Mouse (Mus musculus): Measurements from ENCODE around the gene Sult6b1. TPM values are rescaled to one million over a fixed set of nuclear protein-coding genes. Genes with fewer than 3 reads are reported as not detected.

Sult6b1 gene
- 0.07 and 0.08 TPM in 2 replicates for polyA plus RNA-seq (2015; fragmentation: Nextera tagmentation; extraction: Ambion mirVana)

- Histone ChIP-seq H3K4me3 (ENCODE audit: low read depth, low read length) (no peak within 1 kb of the TSS), H3K27me3 (ENCODE audit: insufficient read depth, low read length) (no peaks in the 10 kb centered on the region), H3K4me2 (ENCODE audit: low read depth, low read length) (no peak within 1 kb of the TSS), H3K9ac (replicated peaks) (no peak within 1 kb of the TSS), H3K9me3 (ENCODE audit: low read length) (no peaks in the 10 kb centered on the region), H3K4me1 (ENCODE audit: insufficient read depth) (no peaks in the 10 kb centered on the region), H3K27ac (ENCODE audit: low read depth) (no peak within 1 kb of the TSS), H3K36me3 (replicated peaks; ENCODE audit: insufficient read depth, low read length) (no peaks in the 10 kb centered on the region)
- no peak for TF ChIP-seq EP300 (IDR thresholded peaks at IDR 0.05; ENCODE audit: low read depth)
- TF ChIP-seq CTCF (IDR thresholded peaks at IDR 0.05; ENCODE audit: low read depth): no peak
- ATAC-seq: no peak
- no peak for DNase-seq
- 77% methylated on average over 5 of the region's 5 CpGs for WGBS (ENCODE audit: insufficient replicate concordance)
Measured at GRCm38 (mm10) chr17:78906892-78907291, at the start of gene Sult6b1. Gene Sult6b1 (minus strand): TSS chr17:78906992.

GRCm38 (mm10) chr17:78953240-78953639 is 46.4 kb upstream of the Sult6b1 start:
- Histone ChIP-seq H3K4me1 (ENCODE audit: insufficient read depth) (no peaks in the 10 kb centered on the region), H3K4me2 (ENCODE audit: low read depth, low read length) (no peak overlapping the region), H3K36me3 (replicated peaks; ENCODE audit: insufficient read depth, low read length) (peaks cover 69% of the 10 kb centered on the region), H3K4me3 (ENCODE audit: low read depth, low read length) (no peak overlapping the region), H3K27ac (ENCODE audit: low read depth) (no peak overlapping the region), H3K27me3 (ENCODE audit: insufficient read depth, low read length) (no peaks in the 10 kb centered on the region), H3K9ac (replicated peaks) (no peak overlapping the region), H3K9me3 (ENCODE audit: low read length) (no peaks in the 10 kb centered on the region)
- 70% methylated on average over 8 of the region's 8 CpGs for WGBS (ENCODE audit: insufficient replicate concordance)
- DNase-seq (no peak), ATAC-seq (no peak)
- TF ChIP-seq EP300 (IDR thresholded peaks at IDR 0.05; ENCODE audit: low read depth) (no peak), CTCF (IDR thresholded peaks at IDR 0.05; ENCODE audit: low read depth) (no peak)

- no peaks in the 10 kb centered on the region for H3K9me3 ChIP-seq (ENCODE audit: low read length)
- WGBS (ENCODE audit: insufficient replicate concordance): 83% methylated on average over 5 of the region's 5 CpGs
- peaks cover 62% of the 10 kb centered on the region for H3K36me3 ChIP-seq (replicated peaks; ENCODE audit: insufficient read depth, low read length)
- H3K4me3 ChIP-seq (ENCODE audit: low read depth, low read length): no peak overlapping the region
- no peaks in the 10 kb centered on the region for H3K27me3 ChIP-seq (ENCODE audit: insufficient read depth, low read length)
- TF ChIP-seq EP300 (IDR thresholded peaks at IDR 0.05; ENCODE audit: low read depth): no peak
- TF ChIP-seq CTCF (IDR thresholded peaks at IDR 0.05; ENCODE audit: low read depth): no peak
- no peak overlapping the region for H3K4me2 ChIP-seq (ENCODE audit: low read depth, low read length)
- H3K27ac ChIP-seq (ENCODE audit: low read depth): no peak overlapping the region
- DNase-seq (no peak), ATAC-seq (no peak)
- H3K4me1 ChIP-seq (ENCODE audit: insufficient read depth): no peaks in the 10 kb centered on the region
- no peak overlapping the region for H3K9ac ChIP-seq (replicated peaks)
Measured at GRCm38 (mm10) chr17:78952070-78952469, 45.3 kb upstream of the Sult6b1 start.

- Histone ChIP-seq H3K9ac (replicated peaks) (no peak overlapping the region), H3K27me3 (ENCODE audit: insufficient read depth, low read length) (no peaks in the 10 kb centered on the region), H3K4me2 (ENCODE audit: low read depth, low read length) (no peak overlapping the region), H3K27ac (ENCODE audit: low read depth) (no peak overlapping the region), H3K9me3 (ENCODE audit: low read length) (no peaks in the 10 kb centered on the region), H3K4me3 (ENCODE audit: low read depth, low read length) (no peak overlapping the region), H3K36me3 (replicated peaks; ENCODE audit: insufficient read depth, low read length) (peaks cover 61% of the 10 kb centered on the region), H3K4me1 (ENCODE audit: insufficient read depth) (no peaks in the 10 kb centered on the region)
- no peak for ATAC-seq
- DNase-seq: no peak
- TF ChIP-seq EP300 (IDR thresholded peaks at IDR 0.05; ENCODE audit: low read depth): no peak
- no peak for TF ChIP-seq CTCF (IDR thresholded peaks at IDR 0.05; ENCODE audit: low read depth)
- 65% methylated on average over 5 of the region's 5 CpGs for WGBS (ENCODE audit: insufficient replicate concordance)
Measured at GRCm38 (mm10) chr17:78951225-78951624, 44.4 kb upstream of the Sult6b1 start.

GRCm38 (mm10) chr17:78942579-78942978 is 35.8 kb upstream of the Sult6b1 start:
- ATAC-seq: no peak
- TF ChIP-seq CTCF (IDR thresholded peaks at IDR 0.05; ENCODE audit: low read depth): no peak
- TF ChIP-seq EP300 (IDR thresholded peaks at IDR 0.05; ENCODE audit: low read depth): no peak
- H3K27ac ChIP-seq (ENCODE audit: low read depth): no peak overlapping the region
- H3K9me3 ChIP-seq (ENCODE audit: low read length): no peaks in the 10 kb centered on the region
- no peak overlapping the region for H3K4me3 ChIP-seq (ENCODE audit: low read depth, low read length)
- H3K4me1 ChIP-seq (ENCODE audit: insufficient read depth): peaks cover 3% of the 10 kb centered on the region
- H3K27me3 ChIP-seq (ENCODE audit: insufficient read depth, low read length): no peaks in the 10 kb centered on the region
- H3K9ac ChIP-seq (replicated peaks): no peak overlapping the region
- H3K4me2 ChIP-seq (ENCODE audit: low read depth, low read length): no peak overlapping the region
- 78% methylated on average over 11 of the region's 11 CpGs for WGBS (ENCODE audit: insufficient replicate concordance)
- no peak for DNase-seq
- peaks cover 22% of the 10 kb centered on the region for H3K36me3 ChIP-seq (replicated peaks; ENCODE audit: insufficient read depth, low read length)

GRCm38 (mm10) chr17:78938927-78939326 is 32.1 kb upstream of the Sult6b1 start:
- peaks cover 29% of the 10 kb centered on the region for H3K36me3 ChIP-seq (replicated peaks; ENCODE audit: insufficient read depth, low read length)
- 59% methylated on average over 4 of the region's 4 CpGs for WGBS (ENCODE audit: insufficient replicate concordance)
- no peak overlapping the region for H3K4me3 ChIP-seq (ENCODE audit: low read depth, low read length)
- peaks cover 14% of the 10 kb centered on the region for H3K4me1 ChIP-seq (ENCODE audit: insufficient read depth)
- TF ChIP-seq CTCF (IDR thresholded peaks at IDR 0.05; ENCODE audit: low read depth) (no peak), EP300 (IDR thresholded peaks at IDR 0.05; ENCODE audit: low read depth) (no peak)
- H3K27me3 ChIP-seq (ENCODE audit: insufficient read depth, low read length): no peaks in the 10 kb centered on the region
- ATAC-seq: no peak
- no peak for DNase-seq
- no peak overlapping the region for H3K9ac ChIP-seq (replicated peaks)
- no peaks in the 10 kb centered on the region for H3K9me3 ChIP-seq (ENCODE audit: low read length)
- no peak overlapping the region for H3K27ac ChIP-seq (ENCODE audit: low read depth)
- no peak overlapping the region for H3K4me2 ChIP-seq (ENCODE audit: low read depth, low read length)

Measured in liver, postnatal 0 days (tissue).